Mouse (Mus musculus): ENCODE data around the gene Sytl3. TPM values are rescaled to one million over a fixed set of nuclear protein-coding genes. Genes with fewer than 3 reads are reported as not detected.
A peak's percentile ranks its signal among the peaks of the same experiment; 100 is the strongest.
"Not testable (repeated sequence)": the region's sequence is repeated elsewhere in the genome, so short reads cannot be mapped to it uniquely, and the experiment has no call there.

Sytl3 gene
- polyA plus RNA-seq, 1 experiment = 1.1 TPM

DNA sequence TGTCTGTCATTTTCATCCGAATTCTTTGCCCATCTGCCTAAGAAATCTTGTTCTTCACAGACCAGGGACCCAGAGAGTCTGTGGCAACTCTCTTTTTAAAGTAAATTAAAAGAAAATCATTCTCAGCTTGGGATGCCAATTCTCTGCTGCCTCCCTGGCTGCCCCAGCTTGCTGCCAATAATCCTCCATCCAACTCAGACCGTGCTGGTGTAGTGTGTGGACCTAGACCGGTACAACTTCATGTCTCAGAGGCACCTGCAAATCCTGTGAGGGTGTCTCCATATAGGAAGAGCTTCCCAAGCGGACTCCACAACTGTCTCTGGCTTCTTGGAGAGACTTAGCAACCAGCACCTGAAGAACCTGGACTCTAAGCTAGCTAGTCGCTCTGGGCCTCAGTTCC lies 22.0 kb upstream of the Sytl3 start:
- TF ChIP-seq CTCF (IDR thresholded peaks at IDR 0.05; ENCODE audit: insufficient read depth, low read length) (no peak), POLR2A (IDR thresholded peaks at IDR 0.05; ENCODE audit: borderline replicate concordance, extremely low read depth, low read depth, low read length) (no peak)
- H3K4me3 ChIP-seq (replicated peaks; ENCODE audit: extremely low read depth, low read depth, low read length) = no peak overlapping the region
- no peaks in the 10 kb centered on the region for H3K4me1 ChIP-seq (ENCODE audit: control insufficient read depth, insufficient read depth, low read length)
- 81% methylated on average over 5 of the region's 5 CpGs for WGBS
- no peak for DNase-seq

DNA sequence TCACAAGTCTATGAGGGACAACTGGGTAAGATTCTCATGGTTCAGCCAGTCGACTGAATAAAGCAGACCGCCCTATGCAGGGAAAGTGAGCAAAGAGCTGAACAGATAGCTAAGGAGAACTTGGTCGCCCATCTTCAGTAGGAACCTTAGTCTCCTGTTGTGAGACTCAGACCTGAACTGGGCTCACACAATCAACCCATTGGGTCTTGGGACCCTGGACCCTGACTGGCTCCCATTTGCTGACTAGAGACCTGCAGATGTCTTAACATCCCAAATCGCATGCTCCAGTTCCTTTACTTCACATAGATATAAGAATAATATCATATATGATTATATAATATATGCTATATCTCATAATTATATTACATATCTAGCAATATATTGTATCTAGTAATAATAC lies 21.5 kb upstream of the Sytl3 start:
- not testable (repeated sequence) for H3K4me3 ChIP-seq (replicated peaks; ENCODE audit: extremely low read depth, low read depth, low read length); DNase-seq; H3K4me1 ChIP-seq (ENCODE audit: control insufficient read depth, insufficient read depth, low read length)
- WGBS = 92% methylated on average over 4 of the region's 4 CpGs

DNA sequence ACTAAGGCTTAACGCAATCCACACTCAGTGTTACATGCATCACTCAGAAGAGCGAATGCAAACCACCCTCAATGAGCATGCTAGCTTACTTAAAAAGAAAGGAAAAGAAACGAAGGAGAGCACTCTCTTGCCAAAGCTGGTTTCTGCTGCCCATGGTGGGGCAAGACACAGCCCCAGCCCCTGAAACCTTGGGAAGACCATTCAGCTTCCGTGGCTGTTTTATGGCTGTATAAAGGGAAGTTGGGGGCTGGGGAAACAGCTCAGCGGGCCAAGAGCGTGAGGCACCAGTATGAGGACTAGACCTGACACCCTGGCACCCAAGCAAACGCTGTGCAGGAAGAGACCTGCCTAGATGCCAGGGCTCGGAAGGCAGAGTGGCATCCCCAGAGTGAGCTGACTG lies 20.4 kb upstream of the Sytl3 start:
- H3K4me1 ChIP-seq (ENCODE audit: control insufficient read depth, insufficient read depth, low read length); H3K4me3 ChIP-seq (replicated peaks; ENCODE audit: extremely low read depth, low read depth, low read length); DNase-seq: not testable (repeated sequence)
- WGBS = 77% methylated on average over 8 of the region's 8 CpGs

DNA sequence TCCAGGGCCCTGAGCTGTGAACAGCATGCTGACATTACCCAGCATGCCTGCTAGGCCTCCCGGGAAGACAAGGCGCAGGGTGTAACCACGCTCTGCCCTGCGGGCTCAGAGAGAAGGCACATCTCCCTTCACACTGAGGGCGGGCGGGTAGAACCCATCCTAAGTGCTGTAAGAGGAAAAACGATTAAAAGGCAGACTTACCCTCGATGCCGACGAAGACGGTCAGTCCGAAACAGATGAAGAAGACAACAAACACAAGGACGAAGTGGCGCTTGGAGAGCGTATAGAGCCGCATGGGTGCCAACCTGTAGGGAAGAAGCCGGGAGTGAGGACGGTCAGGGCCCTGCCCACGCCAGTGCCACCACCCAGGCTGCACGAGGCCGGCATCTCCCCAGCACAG lies 19.4 kb upstream of the Sytl3 start:
- not testable (repeated sequence) for DNase-seq; H3K4me1 ChIP-seq (ENCODE audit: control insufficient read depth, insufficient read depth, low read length); H3K4me3 ChIP-seq (replicated peaks; ENCODE audit: extremely low read depth, low read depth, low read length)
- 93% methylated on average over 16 of the region's 21 CpGs for WGBS

DNA sequence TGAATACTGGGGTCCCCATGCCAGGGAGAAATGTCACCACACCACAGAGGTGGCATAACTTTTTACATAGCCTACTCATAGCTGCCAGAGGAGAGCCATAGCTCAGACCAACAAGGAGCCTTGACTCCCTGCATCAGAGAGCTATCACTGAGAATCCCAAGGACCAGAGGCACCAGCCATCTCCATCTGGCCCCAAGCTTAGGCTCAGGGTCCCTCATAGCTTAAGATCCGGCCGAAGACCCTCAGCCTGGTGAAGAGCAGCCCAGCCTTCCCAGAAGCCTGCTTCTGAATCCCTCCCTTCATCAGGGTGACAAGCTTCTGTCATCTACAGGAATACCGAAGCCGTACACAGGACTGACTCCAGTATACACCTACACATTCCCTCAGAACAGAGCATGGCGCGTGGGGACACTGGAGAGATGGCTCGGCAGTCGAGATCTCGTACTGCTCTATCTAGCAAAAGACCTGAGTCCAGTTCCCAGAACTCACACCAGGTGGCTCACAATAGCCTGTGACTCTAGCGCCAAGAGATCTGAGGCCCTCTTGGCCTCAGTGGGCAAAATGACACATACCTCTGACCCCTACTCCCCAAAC lies 18.8 kb upstream of the Sytl3 start:
- not testable (repeated sequence) for DNase-seq; H3K4me1 ChIP-seq (ENCODE audit: control insufficient read depth, insufficient read depth, low read length); H3K4me3 ChIP-seq (replicated peaks; ENCODE audit: extremely low read depth, low read depth, low read length)
- 88% methylated on average over 10 of the region's 10 CpGs for WGBS

DNA sequence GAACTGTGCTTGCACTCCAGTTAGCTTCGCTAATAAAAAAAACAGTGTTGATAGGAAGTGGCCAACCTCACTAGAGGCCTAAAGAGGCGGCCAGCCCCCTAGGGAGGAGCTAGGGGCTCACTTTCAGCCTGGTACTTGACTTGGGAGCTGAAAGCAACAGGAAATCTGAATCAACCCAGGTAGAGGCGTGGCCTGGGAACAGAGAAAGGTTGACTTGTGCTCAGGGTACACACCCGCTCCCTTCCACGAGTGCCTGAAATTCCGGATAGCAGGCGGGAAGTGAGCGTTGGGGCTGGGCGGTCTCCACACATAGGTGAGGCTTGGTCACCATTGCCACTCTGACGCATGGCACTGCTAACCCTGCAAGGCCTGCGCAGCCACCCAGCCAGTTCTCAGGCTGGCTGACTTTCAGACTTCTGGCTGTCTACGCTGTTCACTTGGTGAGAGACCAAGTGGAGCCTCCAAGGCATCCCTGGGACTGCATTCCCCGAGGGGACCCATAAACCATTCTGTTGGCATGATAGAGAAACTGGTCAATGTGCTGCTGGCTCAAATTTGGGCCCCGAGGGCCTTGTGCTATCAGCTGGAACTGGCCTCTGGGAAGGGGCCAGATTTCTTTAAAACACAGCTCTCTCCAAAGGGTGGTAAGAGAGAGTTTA lies 18.0 kb upstream of the Sytl3 start:
- DNase-seq = peak; percentile 60
- WGBS = 58% methylated on average over 14 of the region's 14 CpGs
- H3K4me3 ChIP-seq (replicated peaks; ENCODE audit: extremely low read depth, low read depth, low read length); H3K4me1 ChIP-seq (ENCODE audit: control insufficient read depth, insufficient read depth, low read length): not testable (repeated sequence)

DNA sequence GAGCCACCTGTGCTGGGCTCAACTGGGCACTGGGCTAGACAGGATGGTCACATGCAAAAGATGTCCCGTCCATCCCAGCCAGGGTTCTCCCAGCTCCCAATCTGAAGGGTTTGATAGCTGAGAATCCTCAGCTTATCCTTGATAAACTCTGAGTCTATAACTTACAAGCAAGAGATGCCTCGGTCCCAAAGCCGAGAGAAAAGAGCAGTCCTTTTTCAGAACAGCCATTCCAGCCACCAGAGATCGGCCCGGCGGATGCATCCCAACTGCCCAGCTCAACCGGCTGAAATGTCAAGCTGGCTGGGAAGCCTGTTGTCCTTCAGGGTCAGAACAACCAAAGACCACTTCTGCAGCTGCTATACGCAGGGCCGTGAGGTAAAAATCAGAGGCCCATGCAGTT lies 14.7 kb upstream of the Sytl3 start:
- not testable (repeated sequence) for H3K4me1 ChIP-seq (ENCODE audit: control insufficient read depth, insufficient read depth, low read length); H3K4me3 ChIP-seq (replicated peaks; ENCODE audit: extremely low read depth, low read depth, low read length); DNase-seq
- 92% methylated on average over 9 of the region's 9 CpGs for WGBS

DNA sequence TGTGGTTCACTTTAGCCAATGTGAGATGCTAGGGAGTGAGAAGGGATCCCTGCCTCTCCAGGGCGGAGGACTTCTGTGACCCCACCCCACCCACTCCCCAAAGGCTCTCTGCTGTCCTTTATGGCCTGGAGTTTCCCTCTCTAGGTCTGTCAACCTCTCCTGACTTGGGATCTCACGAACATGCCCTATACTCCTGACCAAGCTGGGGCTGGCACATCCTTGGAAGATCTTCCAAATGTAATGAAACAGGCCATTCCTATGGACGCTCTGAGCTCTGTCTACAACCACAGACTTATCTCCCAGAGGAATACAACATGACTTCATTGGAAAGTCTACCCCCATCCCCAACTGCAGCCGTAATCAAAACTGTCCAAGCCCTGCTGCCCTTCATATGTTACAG lies 14.2 kb upstream of the Sytl3 start:
- not testable (repeated sequence) for H3K4me1 ChIP-seq (ENCODE audit: control insufficient read depth, insufficient read depth, low read length); H3K4me3 ChIP-seq (replicated peaks; ENCODE audit: extremely low read depth, low read depth, low read length); DNase-seq
- WGBS = 89% methylated on average over 4 of the region's 4 CpGs

DNA sequence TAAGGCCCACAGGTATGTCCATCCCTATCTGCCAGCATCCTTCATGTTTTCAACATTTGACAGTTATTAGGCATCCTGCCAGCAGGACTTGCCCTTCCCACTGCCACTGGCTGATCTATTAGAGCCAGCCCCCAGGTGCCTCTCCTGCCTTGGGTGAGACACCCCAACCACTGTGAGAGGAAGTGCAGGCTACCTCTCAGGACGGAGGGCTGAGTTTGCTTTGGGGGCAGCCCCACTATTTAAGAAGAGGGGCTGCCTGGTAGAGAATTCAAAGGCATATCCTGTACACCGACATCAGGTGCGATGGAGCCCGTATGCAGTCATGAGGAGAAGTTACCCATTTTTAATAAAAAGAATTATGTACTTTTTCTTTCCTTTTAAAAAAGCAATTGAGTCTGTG lies 13.2 kb upstream of the Sytl3 start:
- 83% methylated on average over 4 of the region's 4 CpGs for WGBS
- DNase-seq; H3K4me3 ChIP-seq (replicated peaks; ENCODE audit: extremely low read depth, low read depth, low read length); H3K4me1 ChIP-seq (ENCODE audit: control insufficient read depth, insufficient read depth, low read length): not testable (repeated sequence)

DNA sequence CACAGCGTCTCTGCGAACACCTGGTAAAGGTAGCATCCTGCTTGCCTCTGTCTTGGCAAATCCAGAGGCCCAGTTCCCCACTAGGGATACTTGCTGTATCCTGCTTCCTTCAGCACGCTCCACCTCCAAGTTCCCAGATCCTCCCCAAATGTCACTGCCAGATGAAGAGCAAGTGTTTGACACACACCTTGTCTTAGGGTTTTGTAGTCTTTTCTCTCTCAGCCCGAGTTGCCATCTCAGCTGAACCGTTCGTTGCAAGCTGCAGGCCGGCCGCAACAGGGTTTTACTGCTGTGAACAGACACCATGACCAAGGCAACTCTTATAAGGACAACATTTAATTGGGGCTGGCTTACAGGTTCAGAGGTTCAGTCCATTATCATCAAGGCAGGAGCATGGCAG lies 12.1 kb upstream of the Sytl3 start:
- 95% methylated on average over 8 of the region's 8 CpGs for WGBS
- not testable (repeated sequence) for DNase-seq; H3K4me1 ChIP-seq (ENCODE audit: control insufficient read depth, insufficient read depth, low read length); H3K4me3 ChIP-seq (replicated peaks; ENCODE audit: extremely low read depth, low read depth, low read length)

DNA sequence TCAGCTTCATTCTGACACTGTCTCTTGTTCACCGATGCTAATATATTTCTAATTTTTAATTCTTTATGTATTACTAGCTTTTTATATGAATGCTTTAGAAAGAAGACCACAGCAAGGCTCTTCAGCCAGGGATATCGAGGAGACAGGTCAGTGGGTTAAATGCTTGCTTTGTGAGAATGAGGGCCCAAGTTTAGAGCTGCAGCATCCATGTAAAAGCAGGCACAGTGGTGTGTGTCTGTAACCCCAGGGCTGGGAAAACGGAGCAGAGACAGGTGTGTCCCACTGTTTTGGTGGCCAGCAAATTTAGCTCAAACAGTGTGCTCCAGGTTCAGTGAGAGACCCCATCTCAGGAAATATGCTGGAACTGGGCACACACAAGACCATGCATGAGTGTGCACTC lies 11.4 kb upstream of the Sytl3 start:
- not testable (repeated sequence) for H3K4me3 ChIP-seq (replicated peaks; ENCODE audit: extremely low read depth, low read depth, low read length); DNase-seq; H3K4me1 ChIP-seq (ENCODE audit: control insufficient read depth, insufficient read depth, low read length)
- WGBS = 91% methylated on average over 3 of the region's 3 CpGs

DNA sequence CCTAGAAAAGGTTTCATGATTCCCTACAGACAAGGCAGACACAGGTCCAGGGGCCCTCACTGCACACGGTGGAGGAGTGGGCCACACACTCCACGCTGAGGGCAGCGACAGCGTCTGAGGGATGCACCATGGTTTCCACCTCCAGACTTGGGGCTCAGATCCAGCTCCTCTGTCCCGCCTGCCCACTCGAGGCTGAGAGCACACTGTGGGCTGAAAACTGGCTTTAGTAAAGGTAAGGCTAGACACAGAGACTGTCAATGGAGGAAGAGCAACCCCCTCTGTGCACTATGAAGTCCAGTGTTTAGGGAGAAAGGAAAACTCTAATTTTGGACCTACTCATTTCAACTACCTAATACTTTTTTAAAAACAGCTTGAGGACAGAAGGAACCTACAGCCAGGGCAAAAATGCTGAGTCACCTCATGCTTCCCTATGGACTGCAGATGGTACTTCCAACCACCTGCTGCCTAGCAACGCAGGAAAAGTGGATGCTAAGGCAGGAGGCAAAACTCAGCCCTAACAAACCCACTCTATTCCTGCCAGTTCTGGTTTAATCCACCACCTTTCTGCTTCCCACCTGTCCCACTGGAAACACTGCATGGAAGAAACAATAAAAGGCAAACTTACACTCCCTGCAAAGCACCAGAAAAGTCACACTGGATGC lies 7.9 kb upstream of the Sytl3 start:
- H3K4me1 ChIP-seq (ENCODE audit: control insufficient read depth, insufficient read depth, low read length); DNase-seq; H3K4me3 ChIP-seq (replicated peaks; ENCODE audit: extremely low read depth, low read depth, low read length): not testable (repeated sequence)
- WGBS = 87% methylated on average over 7 of the region's 7 CpGs

DNA sequence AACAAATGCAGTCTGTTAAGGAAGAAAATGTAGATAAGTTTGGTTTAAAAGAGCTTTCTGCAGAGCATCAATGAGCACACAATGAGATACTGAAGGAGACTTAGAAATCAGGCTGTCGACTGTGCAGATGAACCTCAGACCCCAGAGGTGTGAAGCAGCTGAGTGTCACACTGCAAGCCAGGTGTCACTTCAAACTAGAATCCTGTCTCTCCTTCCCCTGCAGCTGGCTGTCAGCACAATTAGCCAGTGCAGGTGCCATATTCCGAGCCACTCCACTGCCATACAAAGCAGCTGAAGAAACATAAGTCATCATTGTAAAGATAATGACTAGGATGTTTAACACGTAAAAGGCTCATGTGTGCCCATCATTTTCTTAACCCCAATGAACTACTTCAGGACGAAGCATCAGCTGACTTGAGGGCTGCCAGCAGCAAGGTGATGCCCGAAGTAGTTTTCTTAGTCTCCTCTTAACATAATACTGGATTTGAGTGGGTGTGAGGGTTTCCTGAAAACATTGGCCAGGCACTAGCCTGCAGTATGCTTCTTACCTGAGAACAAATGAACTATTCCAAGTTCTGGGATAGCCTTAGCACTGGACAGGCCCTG lies 5.4 kb upstream of the Sytl3 start:
- WGBS = 89% methylated on average over 4 of the region's 5 CpGs
- DNase-seq; H3K4me1 ChIP-seq (ENCODE audit: control insufficient read depth, insufficient read depth, low read length); H3K4me3 ChIP-seq (replicated peaks; ENCODE audit: extremely low read depth, low read depth, low read length): not testable (repeated sequence)

DNA sequence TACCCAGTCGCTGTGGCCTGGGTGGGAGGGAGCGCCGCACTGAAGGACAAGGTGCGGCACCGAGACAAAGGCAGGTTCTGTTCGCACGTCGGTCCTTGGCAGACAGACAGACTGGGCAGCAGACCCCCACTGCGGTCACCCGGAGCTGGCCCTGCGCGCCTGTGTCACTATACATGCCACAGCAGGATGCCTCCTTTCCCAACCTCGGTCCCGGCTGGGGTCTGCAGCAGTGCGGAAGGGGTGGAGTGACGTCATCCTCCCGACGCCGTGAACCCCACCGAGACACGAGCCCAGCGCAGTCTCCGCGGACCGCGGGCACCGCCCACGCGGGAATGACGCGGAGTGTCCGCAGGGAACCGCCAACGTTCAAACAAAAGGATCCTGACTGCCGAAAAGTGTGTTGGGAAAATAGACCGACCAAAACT lies 3.8 kb upstream of the Sytl3 start:
- peak; percentile 41 for DNase-seq
- H3K4me1 ChIP-seq (ENCODE audit: control insufficient read depth, insufficient read depth, low read length) = not testable (repeated sequence)
- WGBS = under 1% methylated on average over 36 of the region's 36 CpGs
- H3K4me3 ChIP-seq (replicated peaks; ENCODE audit: extremely low read depth, low read depth, low read length) = peak overlapping the region; percentile 43

DNA sequence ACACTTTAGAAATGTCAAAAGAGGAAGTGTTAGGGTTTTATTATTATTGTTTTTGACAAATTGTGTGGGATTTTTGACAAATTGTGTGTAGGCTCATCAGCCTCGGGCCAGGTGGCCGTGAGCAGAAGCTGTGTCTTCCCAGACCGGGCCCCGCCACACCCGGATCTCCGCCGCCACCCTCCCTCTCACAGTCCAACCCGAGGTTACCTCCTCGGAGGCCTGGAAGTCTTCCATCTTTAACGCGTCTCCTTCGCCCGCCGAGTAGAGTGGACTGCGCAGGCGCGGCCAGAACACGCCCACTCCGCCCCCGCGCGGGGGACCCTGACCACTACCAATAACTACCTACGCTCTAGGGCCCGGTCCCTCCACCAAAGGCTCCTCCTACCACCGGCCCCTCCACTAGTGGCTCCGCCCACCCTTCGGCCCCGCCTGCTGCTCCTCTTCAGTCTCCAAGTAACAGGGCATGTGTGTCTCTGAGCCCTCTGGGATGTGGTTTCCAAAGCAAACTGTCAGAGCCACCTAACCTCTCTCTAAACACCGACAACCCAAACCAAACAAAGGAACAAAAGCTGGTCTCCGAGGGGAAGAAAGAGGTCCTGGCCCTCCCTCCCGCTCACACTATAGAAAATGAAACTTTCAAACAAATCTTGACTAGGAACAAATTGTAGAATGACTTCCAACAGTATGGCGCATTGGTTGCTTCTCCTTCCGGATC lies 3.2 kb upstream of the Sytl3 start, which contains the start of gene Dynlt1f:
Gene Dynlt1f, minus strand, starts transcription at position 334 of the 715 bp plus-strand sequence.
- peak within 1 kb of the TSS; percentile 43 for H3K4me3 ChIP-seq (replicated peaks; ENCODE audit: extremely low read depth, low read depth, low read length)
- H3K4me1 ChIP-seq (ENCODE audit: control insufficient read depth, insufficient read depth, low read length) = not testable (repeated sequence)
- peak; percentile 80 for DNase-seq
- WGBS = 1% methylated on average over 25 of the region's 33 CpGs

All from lung, adult 2 months (tissue).